Mouse (Mus musculus): Measurements from ENCODE around the gene Tmem169.

- TF ChIP-seq CTCF (IDR thresholded peaks at IDR 0.05; ENCODE audit: extremely low read depth, insufficient read depth, insufficient read length, insufficient replicate concordance) (no peak), POLR2A (IDR thresholded peaks at IDR 0.05; ENCODE audit: low read depth, low read length) (no peak)
Observed at GRCm38 (mm10) chr1:72263099-72263498, 21.1 kb upstream of the Tmem169 start.
